Mouse (Mus musculus): ENCODE data around the gene Pfkfb4. TPM values are rescaled to one million over a fixed set of nuclear protein-coding genes. Genes with fewer than 3 reads are reported as not detected.

Pfkfb4 gene
- total and polyA plus RNA-seq, 3 experiments = 4.1 to 9.3 (median 7.1) TPM

DNA sequence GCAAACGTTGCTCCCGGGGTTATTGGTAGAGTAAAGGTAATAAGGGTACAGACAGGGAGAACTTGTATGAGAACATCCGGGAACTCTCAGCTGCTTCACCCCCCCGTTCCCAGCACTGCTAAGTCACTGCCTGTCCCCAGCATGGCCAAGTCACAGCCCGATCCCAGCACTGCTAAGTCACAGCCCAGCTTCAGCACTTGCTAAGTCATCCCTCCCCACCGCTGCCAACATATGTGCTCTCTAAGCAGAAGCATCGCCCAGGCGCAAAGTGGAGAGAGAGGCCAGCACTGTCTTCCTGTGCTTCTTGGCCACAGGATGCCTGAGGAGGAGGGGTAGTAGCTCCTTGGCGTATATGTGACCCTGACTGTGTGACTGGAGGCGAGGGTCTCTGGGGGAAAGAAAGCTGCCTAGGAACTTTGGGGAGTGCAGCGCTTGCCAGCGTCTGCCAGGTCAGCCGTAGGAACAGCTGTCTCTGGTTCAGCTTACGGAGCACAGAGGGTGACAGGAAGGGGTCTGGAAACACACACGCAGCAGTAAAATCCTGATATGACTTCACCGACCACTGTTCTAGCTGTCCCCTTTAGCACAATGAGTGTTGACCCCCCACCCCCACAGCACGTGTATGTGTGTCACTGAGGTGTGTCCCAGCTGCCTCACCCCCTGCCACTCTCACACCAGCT is 18.2 kb downstream of the Pfkfb4 start:
- TF ChIP-seq GATA1 (IDR thresholded peaks at IDR 0.05; ENCODE audit: borderline replicate concordance, low read length) = no peak
- no peak for TF ChIP-seq TAL1 (conservative IDR thresholded peaks at IDR 0.05; ENCODE audit: low read depth, low read length)
- no peak for TF ChIP-seq CTCF (IDR thresholded peaks at IDR 0.05; ENCODE audit: low read depth, low read length)
- no peak for TF ChIP-seq GATA2 (IDR thresholded peaks at IDR 0.05; ENCODE audit: borderline replicate concordance, low read depth, low read length)
- no peak for TF ChIP-seq POLR2AphosphoS5 (IDR thresholded peaks at IDR 0.05; ENCODE audit: insufficient replicate concordance, low read depth, low read length)
- Histone ChIP-seq H3K36me3 (replicated peaks) (peaks cover 69% of the 10 kb centered on the region), H3K4me3 (ENCODE audit: low read depth, low read length) (no peak overlapping the region), H3K9me3 (replicated peaks) (no peaks in the 10 kb centered on the region), H3K4me1 (ENCODE audit: insufficient read depth, low read depth, low read length) (peaks cover 14% of the 10 kb centered on the region), H3K27me3 (ENCODE audit: insufficient read depth, low read length) (no peaks in the 10 kb centered on the region)
- DNase-seq (ENCODE audit: low spot score) = peak; percentile 55
- ATAC-seq (ENCODE audit: extremely low read depth, insufficient number of reproducible peaks, low FRiP score, poor library complexity, severe bottlenecking) = peak; percentile 95

DNA sequence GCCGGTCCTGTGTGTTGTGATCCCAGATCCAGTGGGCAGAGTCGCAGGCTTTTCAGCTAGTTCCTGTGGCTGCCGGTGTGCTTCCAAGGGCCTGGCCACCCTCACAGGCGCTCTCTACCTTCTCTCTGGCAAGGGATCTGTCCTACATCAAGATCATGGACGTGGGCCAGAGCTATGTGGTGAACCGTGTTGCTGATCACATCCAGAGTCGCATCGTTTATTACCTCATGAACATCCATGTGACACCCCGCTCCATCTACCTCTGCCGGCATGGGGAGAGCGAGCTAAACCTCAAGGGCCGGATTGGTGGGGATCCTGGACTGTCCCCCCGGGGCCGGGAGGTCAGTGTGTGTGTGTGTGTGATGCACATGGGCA is 18.7 kb downstream of the Pfkfb4 start:
- DNase-seq (ENCODE audit: low spot score) (no peak), ATAC-seq (ENCODE audit: extremely low read depth, insufficient number of reproducible peaks, low FRiP score, poor library complexity, severe bottlenecking) (no peak)
- Histone ChIP-seq H3K9me3 (replicated peaks) (no peaks in the 10 kb centered on the region), H3K27me3 (ENCODE audit: insufficient read depth, low read length) (no peaks in the 10 kb centered on the region), H3K4me1 (ENCODE audit: insufficient read depth, low read depth, low read length) (peaks cover 14% of the 10 kb centered on the region), H3K36me3 (replicated peaks) (peaks cover 66% of the 10 kb centered on the region), H3K4me3 (ENCODE audit: low read depth, low read length) (no peak overlapping the region)
- TF ChIP-seq GATA2 (IDR thresholded peaks at IDR 0.05; ENCODE audit: borderline replicate concordance, low read depth, low read length) (no peak), POLR2AphosphoS5 (IDR thresholded peaks at IDR 0.05; ENCODE audit: insufficient replicate concordance, low read depth, low read length) (no peak)

DNA sequence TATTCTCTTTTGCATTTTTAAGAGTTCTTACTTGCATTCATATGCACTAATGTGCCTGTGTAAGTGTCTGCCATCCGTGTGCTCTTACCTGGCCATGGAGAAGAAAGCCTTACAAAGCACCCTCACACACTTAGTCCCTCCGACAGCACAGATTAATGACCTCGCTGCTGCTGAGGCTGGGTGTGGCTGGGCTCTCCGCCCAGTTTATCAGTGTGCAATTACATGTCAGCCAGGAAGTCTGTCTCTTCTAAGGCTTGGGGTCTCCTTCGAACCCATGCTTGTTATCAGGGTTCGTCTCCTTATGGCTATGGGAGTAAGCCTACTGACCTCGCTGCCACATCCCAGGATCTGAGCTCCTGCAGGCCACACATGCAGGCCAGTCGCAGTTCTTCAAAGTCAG is 23.8 kb downstream of the Pfkfb4 start:
- peaks cover 31% of the 10 kb centered on the region for H3K36me3 ChIP-seq (replicated peaks)
- H3K4me1 ChIP-seq (ENCODE audit: insufficient read depth, low read depth, low read length) = peaks cover 6% of the 10 kb centered on the region
- H3K4me3 ChIP-seq (ENCODE audit: low read depth, low read length) = no peak overlapping the region
- no peak for DNase-seq (ENCODE audit: low spot score)
- TF ChIP-seq GATA1 (IDR thresholded peaks at IDR 0.05; ENCODE audit: borderline replicate concordance, low read length) = no peak
- TF ChIP-seq TAL1 (conservative IDR thresholded peaks at IDR 0.05; ENCODE audit: low read depth, low read length) = no peak
- TF ChIP-seq GATA2 (IDR thresholded peaks at IDR 0.05; ENCODE audit: borderline replicate concordance, low read depth, low read length) = no peak
- TF ChIP-seq CTCF (IDR thresholded peaks at IDR 0.05; ENCODE audit: low read depth, low read length) = no peak
- TF ChIP-seq POLR2AphosphoS5 (IDR thresholded peaks at IDR 0.05; ENCODE audit: insufficient replicate concordance, low read depth, low read length) = no peak
- no peak for ATAC-seq (ENCODE audit: extremely low read depth, insufficient number of reproducible peaks, low FRiP score, poor library complexity, severe bottlenecking)
- no peaks in the 10 kb centered on the region for H3K27me3 ChIP-seq (ENCODE audit: insufficient read depth, low read length)
- no peaks in the 10 kb centered on the region for H3K9me3 ChIP-seq (replicated peaks)

DNA sequence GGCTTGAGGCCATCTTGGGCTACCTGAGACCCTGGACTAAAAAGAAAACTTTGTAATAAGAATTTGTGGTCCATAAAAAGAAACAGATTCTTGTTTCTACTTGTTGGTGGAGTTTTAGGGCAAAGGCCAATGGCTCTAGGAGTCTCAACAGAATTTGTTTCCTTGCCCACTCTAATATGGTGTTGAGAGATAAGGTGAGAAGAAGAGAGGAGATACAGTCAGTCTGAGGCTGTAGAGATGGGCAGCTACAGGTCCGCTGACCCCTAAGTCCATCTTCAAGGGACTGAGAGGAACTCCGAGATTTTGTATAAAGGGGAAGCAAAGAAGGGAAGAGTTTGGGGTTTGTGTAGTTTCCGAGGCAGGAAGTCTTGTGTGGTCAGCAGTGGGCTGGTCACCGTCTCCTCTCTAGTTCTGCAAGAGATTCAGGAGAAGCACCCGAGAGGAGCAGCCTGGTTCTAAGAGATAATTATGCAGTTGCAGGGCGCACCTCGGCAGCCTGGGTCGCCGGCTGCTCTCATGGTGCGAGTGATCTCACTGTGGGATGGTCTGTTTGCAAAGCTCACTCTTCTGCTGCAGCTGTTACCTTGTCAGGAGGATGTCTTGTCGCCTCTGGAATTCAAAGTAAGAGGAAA is 25.5 kb downstream of the Pfkfb4 start:
- Histone ChIP-seq H3K4me1 (ENCODE audit: insufficient read depth, low read depth, low read length) (peaks cover 6% of the 10 kb centered on the region), H3K9me3 (replicated peaks) (no peaks in the 10 kb centered on the region), H3K27me3 (ENCODE audit: insufficient read depth, low read length) (no peaks in the 10 kb centered on the region), H3K4me3 (ENCODE audit: low read depth, low read length) (no peak overlapping the region), H3K36me3 (replicated peaks) (peaks cover 17% of the 10 kb centered on the region)
- ATAC-seq (ENCODE audit: extremely low read depth, insufficient number of reproducible peaks, low FRiP score, poor library complexity, severe bottlenecking) (no peak), DNase-seq (ENCODE audit: low spot score) (no peak)
- TF ChIP-seq GATA1 (IDR thresholded peaks at IDR 0.05; ENCODE audit: borderline replicate concordance, low read length) = no peak
- TF ChIP-seq CTCF (IDR thresholded peaks at IDR 0.05; ENCODE audit: low read depth, low read length) = no peak
- no peak for TF ChIP-seq TAL1 (conservative IDR thresholded peaks at IDR 0.05; ENCODE audit: low read depth, low read length)
- TF ChIP-seq GATA2 (IDR thresholded peaks at IDR 0.05; ENCODE audit: borderline replicate concordance, low read depth, low read length) = no peak
- TF ChIP-seq POLR2AphosphoS5 (IDR thresholded peaks at IDR 0.05; ENCODE audit: insufficient replicate concordance, low read depth, low read length) = no peak

DNA sequence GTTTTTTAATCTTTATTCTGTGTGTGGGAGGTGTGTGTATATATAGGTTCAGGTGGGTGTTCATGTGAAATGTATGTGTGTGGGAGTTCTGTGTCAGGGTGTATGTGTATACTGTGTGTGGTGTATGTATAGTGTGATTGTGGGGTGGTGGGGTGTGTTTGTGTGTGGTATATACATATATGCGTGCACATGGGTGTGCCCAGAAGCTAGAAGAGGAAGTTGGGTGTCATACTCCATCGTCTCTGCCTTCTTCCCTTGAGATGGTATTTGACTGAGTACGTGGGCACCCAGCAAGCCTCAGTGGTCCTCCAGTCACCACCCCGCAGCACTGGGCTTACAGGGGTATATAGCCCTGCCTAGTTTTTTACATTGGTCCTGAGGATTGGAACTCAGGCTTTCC is 29.9 kb downstream of the Pfkfb4 start:
- Histone ChIP-seq H3K9me3 (replicated peaks) (no peaks in the 10 kb centered on the region), H3K4me3 (ENCODE audit: low read depth, low read length) (no peak overlapping the region), H3K4me1 (ENCODE audit: insufficient read depth, low read depth, low read length) (no peaks in the 10 kb centered on the region), H3K27me3 (ENCODE audit: insufficient read depth, low read length) (no peaks in the 10 kb centered on the region), H3K36me3 (replicated peaks) (peaks cover 30% of the 10 kb centered on the region)
- DNase-seq (ENCODE audit: low spot score) = no peak
- no peak for TF ChIP-seq TAL1 (conservative IDR thresholded peaks at IDR 0.05; ENCODE audit: low read depth, low read length)
- TF ChIP-seq GATA1 (IDR thresholded peaks at IDR 0.05; ENCODE audit: borderline replicate concordance, low read length) = no peak
- no peak for TF ChIP-seq GATA2 (IDR thresholded peaks at IDR 0.05; ENCODE audit: borderline replicate concordance, low read depth, low read length)
- no peak for TF ChIP-seq POLR2AphosphoS5 (IDR thresholded peaks at IDR 0.05; ENCODE audit: insufficient replicate concordance, low read depth, low read length)
- no peak for TF ChIP-seq CTCF (IDR thresholded peaks at IDR 0.05; ENCODE audit: low read depth, low read length)
- no peak for ATAC-seq (ENCODE audit: extremely low read depth, insufficient number of reproducible peaks, low FRiP score, poor library complexity, severe bottlenecking)

DNA sequence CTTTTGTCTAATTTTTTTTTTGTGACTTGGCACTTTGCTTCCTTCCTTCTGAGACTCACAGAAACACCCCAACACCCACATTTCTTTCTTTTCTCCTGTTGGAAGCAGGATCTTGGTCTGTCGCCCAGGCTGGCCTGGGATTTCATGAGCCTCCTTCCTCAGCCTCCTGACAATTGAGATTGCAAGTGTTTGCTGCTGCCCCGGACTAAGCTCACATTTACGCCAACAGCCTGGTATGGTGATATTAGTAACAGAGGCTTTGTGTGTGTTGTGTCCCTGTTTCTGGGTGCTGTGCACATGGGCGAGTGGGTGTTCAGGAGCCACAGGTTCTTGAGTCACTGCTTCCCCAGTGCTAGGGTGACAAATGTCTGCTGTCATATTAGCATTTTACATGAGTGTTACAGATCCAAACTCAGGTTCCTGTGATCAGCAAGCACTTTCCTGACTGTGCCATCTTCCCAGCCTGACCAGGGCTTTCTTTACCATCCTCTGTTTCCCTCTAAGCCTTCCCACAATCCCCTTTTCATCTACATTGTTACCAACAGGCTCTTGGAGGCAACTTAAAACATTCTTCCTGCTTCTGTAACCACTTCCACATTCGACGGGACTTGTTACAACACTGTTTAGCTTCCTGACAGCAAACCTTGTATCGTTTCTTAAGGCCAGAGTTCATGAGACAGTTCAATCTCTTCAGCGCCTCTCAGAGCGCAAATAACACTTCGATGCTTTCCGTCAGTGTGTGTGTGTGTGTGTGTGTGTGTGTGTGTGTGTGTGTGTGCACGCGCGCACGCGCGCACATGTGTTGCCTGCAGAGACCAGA is 31.5 kb downstream of the Pfkfb4 start:
- Histone ChIP-seq H3K27me3 (ENCODE audit: insufficient read depth, low read length) (no peaks in the 10 kb centered on the region; the same call in 1 of the 2 replicates), H3K36me3 (replicated peaks) (peaks cover 40% of the 10 kb centered on the region), H3K4me3 (ENCODE audit: low read depth, low read length) (no peak overlapping the region), H3K4me1 (ENCODE audit: insufficient read depth, low read depth, low read length) (no peaks in the 10 kb centered on the region), H3K9me3 (replicated peaks) (no peaks in the 10 kb centered on the region)
- ATAC-seq (ENCODE audit: extremely low read depth, insufficient number of reproducible peaks, low FRiP score, poor library complexity, severe bottlenecking) (no peak), DNase-seq (ENCODE audit: low spot score) (no peak)
- TF ChIP-seq TAL1 (conservative IDR thresholded peaks at IDR 0.05; ENCODE audit: low read depth, low read length) (no peak), CTCF (IDR thresholded peaks at IDR 0.05; ENCODE audit: low read depth, low read length) (no peak), POLR2AphosphoS5 (IDR thresholded peaks at IDR 0.05; ENCODE audit: insufficient replicate concordance, low read depth, low read length) (no peak), GATA1 (IDR thresholded peaks at IDR 0.05; ENCODE audit: borderline replicate concordance, low read length) (no peak), GATA2 (IDR thresholded peaks at IDR 0.05; ENCODE audit: borderline replicate concordance, low read depth, low read length) (no peak)
